Mouse (Mus musculus): Measurements from ENCODE around the gene Tm6sf1. TPM values are rescaled to one million over a fixed set of nuclear protein-coding genes. Genes with fewer than 3 reads are reported as not detected.
A peak's percentile ranks its signal among the peaks of the same experiment; 100 is the strongest.

Gene Tm6sf1
- polyA plus RNA-seq, 1 experiment = not detected

DNA sequence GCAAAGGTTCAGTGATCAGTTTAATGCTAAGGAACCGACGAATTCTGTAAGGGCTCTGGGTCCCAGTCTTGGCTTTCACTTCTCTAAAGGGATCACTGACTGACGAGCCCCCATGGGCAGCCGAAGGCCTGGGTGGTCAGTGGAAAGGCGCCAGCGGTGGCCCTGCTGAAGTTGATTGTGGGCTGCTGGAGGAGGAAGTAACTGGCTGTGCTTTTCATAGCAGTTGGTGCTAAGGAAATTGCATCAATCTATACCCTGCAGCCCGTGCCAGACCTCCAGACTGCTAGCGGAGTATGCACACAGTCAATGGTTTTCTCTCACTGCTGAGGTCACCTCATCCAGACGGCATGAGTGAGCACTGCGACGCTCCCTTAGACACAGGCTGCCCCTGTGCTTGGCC, 1.3 kb downstream of the Tm6sf1 start:
- peak overlapping the region; percentile 71 for H3K4me3 ChIP-seq (ENCODE audit: insufficient read depth, low read depth, low read length)
- H3K27ac ChIP-seq (ENCODE audit: insufficient read depth, low read depth, low read length) = peak overlapping the region; percentile 92
- TF ChIP-seq POLR2A (IDR thresholded peaks at IDR 0.05; ENCODE audit: insufficient read depth, low read depth, low read length) = no peak
- no peak for TF ChIP-seq CTCF (IDR thresholded peaks at IDR 0.05; ENCODE audit: insufficient read depth, low read depth, low read length)
- WGBS = 20% methylated on average over 11 of the region's 11 CpGs
- peaks cover 54% of the 10 kb centered on the region for H3K4me1 ChIP-seq (ENCODE audit: control insufficient read depth, insufficient read depth, low read length)

DNA sequence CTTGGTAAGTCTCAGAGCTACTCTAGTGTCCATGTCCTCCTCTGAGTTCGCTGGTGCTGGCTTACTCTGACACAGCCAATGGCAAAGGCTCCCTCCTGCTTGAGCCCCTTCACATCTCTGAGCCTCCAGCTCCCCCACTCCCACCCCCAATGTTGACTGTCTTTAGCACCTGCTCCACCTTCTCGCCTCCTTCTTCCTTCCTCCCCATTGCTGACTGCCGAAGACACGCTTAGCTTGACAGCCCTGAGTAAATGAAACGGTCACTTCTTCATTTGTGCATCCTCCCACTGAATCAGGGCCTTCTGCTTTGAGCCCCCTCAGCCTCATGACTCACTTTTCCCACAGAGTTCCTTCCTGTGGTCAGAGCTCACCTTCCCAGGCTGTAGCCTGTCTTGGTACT, 2.2 kb downstream of the Tm6sf1 start:
- TF ChIP-seq CTCF (IDR thresholded peaks at IDR 0.05; ENCODE audit: insufficient read depth, low read depth, low read length) = no peak
- no peak for TF ChIP-seq POLR2A (IDR thresholded peaks at IDR 0.05; ENCODE audit: insufficient read depth, low read depth, low read length)
- Histone ChIP-seq H3K4me1 (ENCODE audit: control insufficient read depth, insufficient read depth, low read length) (peaks cover 53% of the 10 kb centered on the region), H3K4me3 (ENCODE audit: insufficient read depth, low read depth, low read length) (peak overlapping the region; percentile 71), H3K27ac (ENCODE audit: insufficient read depth, low read depth, low read length) (peak overlapping the region; percentile 92; the same call in 1 of the 2 replicates)
- WGBS = 42% methylated on average over 5 of the region's 5 CpGs

DNA sequence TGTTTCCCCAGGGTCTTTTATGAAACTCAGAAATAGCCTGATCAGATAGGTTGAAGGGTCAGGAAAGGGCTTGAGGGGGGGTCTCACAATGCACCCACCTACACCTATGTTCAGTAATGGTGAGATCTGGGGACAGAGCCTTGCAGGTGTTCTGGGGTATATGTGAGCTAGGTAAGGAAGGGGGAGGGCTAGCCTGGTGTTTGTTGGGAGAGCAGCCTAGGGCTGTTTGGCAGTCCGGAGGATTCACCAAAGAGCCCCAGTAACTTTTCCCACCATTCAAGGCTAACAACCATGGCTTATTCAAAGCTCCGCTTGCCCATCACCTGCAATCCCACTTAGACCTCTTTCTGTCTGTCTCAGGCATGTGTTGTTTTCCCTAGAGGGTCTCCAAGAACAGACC, 2.7 kb downstream of the Tm6sf1 start:
- TF ChIP-seq POLR2A (IDR thresholded peaks at IDR 0.05; ENCODE audit: insufficient read depth, low read depth, low read length) = no peak
- TF ChIP-seq CTCF (IDR thresholded peaks at IDR 0.05; ENCODE audit: insufficient read depth, low read depth, low read length) = no peak
- 80% methylated on average over 2 of the region's 2 CpGs for WGBS
- H3K4me3 ChIP-seq (ENCODE audit: insufficient read depth, low read depth, low read length) = peak overlapping the region; percentile 71; the same call in 1 of the 2 replicates
- peaks cover 49% of the 10 kb centered on the region for H3K4me1 ChIP-seq (ENCODE audit: control insufficient read depth, insufficient read depth, low read length)
- H3K27ac ChIP-seq (ENCODE audit: insufficient read depth, low read depth, low read length) = no peak overlapping the region

DNA sequence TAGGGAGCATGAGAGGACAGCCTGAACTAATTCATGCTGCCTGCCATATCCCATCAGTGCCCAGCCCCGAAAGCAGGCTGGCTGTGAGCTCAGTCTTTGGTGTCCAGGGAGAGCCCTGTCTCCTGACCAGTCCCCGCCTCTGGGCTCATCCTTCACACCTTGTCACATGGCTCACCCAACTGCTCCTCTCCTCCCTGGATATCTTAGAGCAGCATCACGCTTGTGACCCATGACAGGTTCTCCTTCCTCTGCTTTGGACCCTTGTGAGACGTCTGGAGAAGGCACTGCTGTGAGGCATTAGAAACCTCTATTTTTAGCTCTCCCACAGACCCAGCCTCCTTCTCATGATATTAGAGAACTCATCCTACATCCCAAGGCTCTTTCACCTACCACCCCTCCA, 3.1 kb downstream of the Tm6sf1 start:
- no peak for TF ChIP-seq CTCF (IDR thresholded peaks at IDR 0.05; ENCODE audit: insufficient read depth, low read depth, low read length)
- TF ChIP-seq POLR2A (IDR thresholded peaks at IDR 0.05; ENCODE audit: insufficient read depth, low read depth, low read length) = no peak
- peak overlapping the region; percentile 12 for H3K4me3 ChIP-seq (ENCODE audit: insufficient read depth, low read depth, low read length)
- H3K27ac ChIP-seq (ENCODE audit: insufficient read depth, low read depth, low read length) = 0 out of 2 replicates have a peak overlapping the region, but pooled peaks have one; percentile 4
- peaks cover 48% of the 10 kb centered on the region for H3K4me1 ChIP-seq (ENCODE audit: control insufficient read depth, insufficient read depth, low read length)
- WGBS = 58% methylated on average over 4 of the region's 4 CpGs

DNA sequence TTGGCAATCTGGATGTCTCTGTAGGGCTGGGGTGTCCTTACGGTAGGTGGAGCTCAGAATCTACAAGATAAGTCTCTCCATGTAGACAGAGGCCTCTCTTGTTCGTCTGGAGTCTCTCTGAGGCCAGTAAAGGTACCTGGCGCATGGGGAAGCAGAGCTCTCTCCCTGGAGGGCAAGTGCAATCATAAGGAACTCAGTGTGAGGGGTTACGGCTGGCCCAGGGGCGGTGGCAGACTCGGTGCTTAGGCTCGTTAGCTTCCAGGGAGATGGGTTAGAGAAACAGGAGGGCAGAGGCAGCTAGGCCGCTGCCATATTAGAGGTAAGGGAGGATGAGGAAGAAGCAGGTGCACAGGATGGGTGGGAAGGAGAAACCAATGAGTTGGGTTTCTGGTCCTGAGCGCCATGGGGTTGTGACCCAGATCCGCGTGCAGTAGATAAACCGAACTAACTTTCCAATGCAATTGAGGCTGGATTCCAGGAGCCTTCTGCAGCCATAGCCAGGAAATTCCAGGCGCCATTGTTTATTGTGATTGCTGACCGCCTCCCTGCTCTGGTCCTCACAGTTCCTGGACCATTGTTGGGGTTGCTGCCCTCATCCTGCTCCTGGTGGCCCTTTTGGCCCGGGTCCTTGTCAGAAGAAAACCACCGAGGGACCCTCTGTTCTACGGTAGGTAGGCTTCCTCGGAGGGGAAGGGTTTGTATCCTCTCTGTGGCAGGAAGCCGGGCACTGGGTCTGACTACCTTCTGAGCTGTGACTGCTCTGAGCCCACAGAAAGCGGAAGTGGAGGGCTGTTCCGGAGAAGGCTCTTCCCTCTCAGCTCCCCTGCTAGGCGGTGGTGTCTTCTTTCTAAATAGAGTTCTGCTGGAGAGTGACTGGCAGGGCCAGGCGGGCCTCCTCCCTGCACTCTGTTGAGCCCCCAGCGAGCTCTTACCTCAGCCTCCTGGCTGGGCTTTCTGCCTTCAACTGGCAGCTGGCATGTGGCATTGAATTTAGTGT, 4.1 kb downstream of the Tm6sf1 start:
- Histone ChIP-seq H3K4me1 (ENCODE audit: control insufficient read depth, insufficient read depth, low read length) (peaks cover 48% of the 10 kb centered on the region), H3K27ac (ENCODE audit: insufficient read depth, low read depth, low read length) (peak overlapping the region; percentile 21; the same call in 1 of the 2 replicates), H3K4me3 (ENCODE audit: insufficient read depth, low read depth, low read length) (no peak overlapping the region)
- TF ChIP-seq CTCF (IDR thresholded peaks at IDR 0.05; ENCODE audit: insufficient read depth, low read depth, low read length) = no peak
- no peak for TF ChIP-seq POLR2A (IDR thresholded peaks at IDR 0.05; ENCODE audit: insufficient read depth, low read depth, low read length)
- 74% methylated on average over 24 of the region's 24 CpGs for WGBS

DNA sequence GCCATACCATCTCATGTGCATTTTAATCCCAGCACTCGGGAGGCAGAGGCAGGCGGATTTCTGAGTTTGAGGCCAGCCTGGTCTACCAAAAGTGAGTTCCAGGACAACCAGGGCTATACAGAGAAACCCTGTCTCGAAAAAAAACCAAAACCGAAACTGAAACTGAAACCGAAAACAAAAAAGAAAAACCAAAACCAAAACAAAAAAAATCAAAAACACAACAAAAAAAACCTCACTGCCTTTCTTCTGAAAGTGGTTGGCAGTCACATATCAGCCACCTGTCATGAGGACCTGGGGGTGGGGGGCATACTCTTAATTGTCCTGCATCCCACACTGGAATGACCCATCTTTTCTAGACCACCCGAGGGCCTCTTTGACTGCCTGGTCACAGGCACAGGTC, 5.8 kb downstream of the Tm6sf1 start:
- TF ChIP-seq CTCF (IDR thresholded peaks at IDR 0.05; ENCODE audit: insufficient read depth, low read depth, low read length) (no peak), POLR2A (IDR thresholded peaks at IDR 0.05; ENCODE audit: insufficient read depth, low read depth, low read length) (no peak)
- H3K4me1 ChIP-seq (ENCODE audit: control insufficient read depth, insufficient read depth, low read length) = peaks cover 41% of the 10 kb centered on the region
- H3K4me3 ChIP-seq (ENCODE audit: insufficient read depth, low read depth, low read length) = no peak overlapping the region
- WGBS = 87% methylated on average over 6 of the region's 6 CpGs
- H3K27ac ChIP-seq (ENCODE audit: insufficient read depth, low read depth, low read length) = no peak overlapping the region

DNA sequence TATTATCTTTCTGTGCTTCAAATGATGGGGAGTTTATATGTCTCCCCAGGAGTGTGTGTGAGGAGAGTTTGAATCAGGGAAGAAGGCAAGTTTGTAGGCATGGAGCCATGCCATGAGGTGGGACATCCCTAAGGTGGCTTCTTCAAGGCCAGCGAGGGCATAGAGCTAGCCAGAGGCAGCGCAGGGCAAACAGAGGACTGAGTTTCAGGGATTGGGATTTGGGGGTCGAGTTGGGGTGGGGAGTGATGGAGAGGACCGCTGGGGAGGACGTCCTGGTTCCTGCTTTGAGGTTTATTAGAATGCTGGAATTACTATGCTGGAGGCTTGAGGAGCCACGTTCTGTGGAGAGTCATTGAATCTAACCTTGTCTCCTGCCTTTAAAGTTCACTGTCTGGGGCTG, 7.1 kb downstream of the Tm6sf1 start:
- Histone ChIP-seq H3K4me1 (ENCODE audit: control insufficient read depth, insufficient read depth, low read length) (peaks cover 30% of the 10 kb centered on the region), H3K27ac (ENCODE audit: insufficient read depth, low read depth, low read length) (no peak overlapping the region), H3K4me3 (ENCODE audit: insufficient read depth, low read depth, low read length) (no peak overlapping the region)
- TF ChIP-seq POLR2A (IDR thresholded peaks at IDR 0.05; ENCODE audit: insufficient read depth, low read depth, low read length) (no peak), CTCF (IDR thresholded peaks at IDR 0.05; ENCODE audit: insufficient read depth, low read depth, low read length) (no peak)
- 93% methylated on average over 6 of the region's 6 CpGs for WGBS

DNA sequence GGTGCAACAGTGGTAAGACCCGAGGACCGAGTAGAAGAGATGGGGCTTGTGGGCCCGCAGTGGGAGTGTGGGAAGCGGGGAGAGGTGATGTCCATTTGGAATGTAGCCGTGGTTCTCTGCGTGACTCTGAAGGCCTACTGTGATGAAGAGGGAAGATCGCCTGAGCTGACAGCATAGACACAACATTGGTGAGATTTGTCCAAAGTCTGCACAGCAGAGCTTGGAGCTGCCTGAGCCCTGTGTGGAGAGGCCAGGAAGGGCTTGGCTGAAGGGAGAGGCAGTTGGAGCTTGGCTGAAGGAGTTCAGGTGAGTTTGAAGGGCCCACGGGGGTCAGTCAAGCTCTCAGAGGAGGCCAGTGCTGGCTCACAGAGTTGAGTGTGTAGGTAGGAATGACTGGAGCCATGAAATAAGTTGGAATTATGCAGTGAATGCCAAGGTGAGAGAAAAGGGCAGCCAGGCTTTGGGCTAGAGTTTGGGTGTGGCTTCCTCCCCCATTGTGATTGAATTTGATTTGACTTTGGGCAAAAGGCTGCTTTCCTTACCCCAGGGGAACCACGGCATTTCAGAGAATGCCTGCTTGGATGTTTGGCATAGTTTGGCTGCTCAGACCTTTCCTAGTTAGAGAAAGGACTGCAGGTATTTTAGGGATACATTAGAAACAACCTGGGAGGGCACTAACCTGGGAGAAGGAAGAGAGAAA, 8.6 kb downstream of the Tm6sf1 start:
- Histone ChIP-seq H3K4me1 (ENCODE audit: control insufficient read depth, insufficient read depth, low read length) (peaks cover 20% of the 10 kb centered on the region), H3K4me3 (ENCODE audit: insufficient read depth, low read depth, low read length) (no peak overlapping the region), H3K27ac (ENCODE audit: insufficient read depth, low read depth, low read length) (no peak overlapping the region)
- no peak for TF ChIP-seq POLR2A (IDR thresholded peaks at IDR 0.05; ENCODE audit: insufficient read depth, low read depth, low read length)
- TF ChIP-seq CTCF (IDR thresholded peaks at IDR 0.05; ENCODE audit: insufficient read depth, low read depth, low read length) = no peak
- 87% methylated on average over 9 of the region's 9 CpGs for WGBS

DNA sequence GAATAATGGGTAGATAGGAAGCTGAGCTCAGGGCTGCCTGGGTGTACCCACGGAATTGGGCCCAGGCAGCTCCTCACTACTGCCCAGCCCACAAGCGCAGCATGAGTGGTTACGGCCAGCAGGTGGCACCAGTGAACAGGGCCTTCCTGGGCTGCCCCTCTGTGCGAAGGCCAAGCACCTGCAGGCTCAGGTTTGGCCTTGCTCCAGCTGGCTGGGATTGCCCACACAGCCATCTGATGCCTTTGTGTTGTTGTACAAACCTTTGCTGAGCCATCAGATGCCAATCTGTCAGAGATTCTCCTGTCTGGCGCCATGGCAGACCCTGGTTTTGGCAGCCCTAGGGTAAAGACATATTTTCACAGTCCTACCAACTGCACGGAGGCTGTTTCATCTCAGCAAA, 9.4 kb downstream of the Tm6sf1 start:
- WGBS = 24% methylated on average over 6 of the region's 6 CpGs
- TF ChIP-seq CTCF (IDR thresholded peaks at IDR 0.05; ENCODE audit: insufficient read depth, low read depth, low read length) (peak; percentile 88), POLR2A (IDR thresholded peaks at IDR 0.05; ENCODE audit: insufficient read depth, low read depth, low read length) (no peak)
- Histone ChIP-seq H3K4me1 (ENCODE audit: control insufficient read depth, insufficient read depth, low read length) (peaks cover 17% of the 10 kb centered on the region), H3K4me3 (ENCODE audit: insufficient read depth, low read depth, low read length) (no peak overlapping the region), H3K27ac (ENCODE audit: insufficient read depth, low read depth, low read length) (no peak overlapping the region)
